Mouse (Mus musculus) kidney, postnatal 25 days (tissue): ENCODE measurements around the gene Zfp143.

Source experiments
- DNase-seq, 2 experiments: peaks; one replicate each; pipeline ENCODE4 v3.0.0; 2021; ENCODE audit warnings: mixed read lengths in 2 of 2

Gene Zfp143

GRCm38 (mm10) chr7:110143863-110144262 is 82.8 kb downstream of the Zfp143 start:
- no peak for DNase-seq
